Mouse (Mus musculus) heart, postnatal 0 days (tissue): ENCODE measurements around the gene Actn2. TPM values are rescaled to one million over a fixed set of nuclear protein-coding genes. Genes with fewer than 3 reads are reported as not detected.

ENCODE experiments used
- ATAC-seq: fragments of 200-750 bp; cut with Nextera tagmentation; 2 replicates; pipeline ENCODE4 v1.8.0; 2017; ENCODE audit warnings: low read depth, moderate number of reproducible peaks, moderate library complexity; ENCODE audit not compliant: insufficient read depth
- DNase-seq: peaks from one replicate; pipeline ENCODE4 v3.0.0-alpha.2; 2016; ENCODE audit warnings: low spot score
- H3K27ac ChIP-seq: fragments of 300-500 bp; sonication (generic); 2 replicates; pipeline ENCODE4 v1.5.1; 2014; ENCODE audit warnings: low read depth, mild to moderate bottlenecking
- H3K27me3 ChIP-seq: fragments of 300-500 bp; sonication (generic); 2 replicates; pipeline ENCODE4 v1.6.1; 2014; ENCODE audit warnings: low read length, mixed read lengths; ENCODE audit not compliant: control insufficient read depth, insufficient read depth
- H3K36me3 ChIP-seq: fragments of 300-500 bp; sonication (generic); replicated peaks from 2 replicates; pipeline ENCODE4 v1.6.1; 2014; ENCODE audit warnings: low read length, mixed read lengths; ENCODE audit not compliant: control insufficient read depth, insufficient read depth
- H3K4me1 ChIP-seq: fragments of 300-500 bp; sonication (generic); 2 replicates; pipeline ENCODE4 v1.6.1; 2014; ENCODE audit warnings: antibody characterized with exemption; ENCODE audit not compliant: control insufficient read depth, insufficient read depth
- H3K4me2 ChIP-seq: fragments of 300-500 bp; sonication (generic); 2 replicates; pipeline ENCODE4 v1.6.1; 2014; ENCODE audit warnings: low read depth, mild to moderate bottlenecking, low read length, moderate library complexity
- H3K4me3 ChIP-seq: fragments of 300-500 bp; sonication (generic); 2 replicates; pipeline ENCODE4 v1.5.1; 2014; ENCODE audit warnings: low read depth, low read length
- H3K9ac ChIP-seq: fragments of 300-500 bp; sonication (generic); replicated peaks from 2 replicates; pipeline ENCODE4 v1.6.1; 2014; ENCODE audit warnings: low read depth, low read length, mixed read lengths
- H3K9me3 ChIP-seq: fragments of 300-500 bp; sonication (generic); replicated peaks from 2 replicates; pipeline ENCODE4 v1.6.1; 2016; ENCODE audit warnings: low read length; ENCODE audit not compliant: control insufficient read depth
- CTCF ChIP-seq: IDR thresholded peaks from 2 replicates; pipeline ENCODE4 v1.5.1; 2016; ENCODE audit warnings: antibody characterized with exemption, control low read depth, low read depth
- EP300 ChIP-seq: IDR thresholded peaks from 2 replicates; pipeline ENCODE4 v1.6.1; 2016; ENCODE audit warnings: antibody characterized with exemption, low read depth
- WGBS: fragments of 180-500 bp; shearing (Covaris S2); extraction: QIAGEN DNeasy Blood & Tissue Kit; methylation state at CpG from one replicate; pipeline ENCODE4 v1.1.7; 2014; 5-methylcytosine and 5-hydroxymethylcytosine counted together
- polyA plus RNA-seq: library from polyadenylated mRNA; unstranded; fragments of >200 nt; fragmentation: Nextera tagmentation; extraction: Ambion mirVana; gene quantifications from 2 replicates; pipeline ENCODE4 v1.2.1, GENCODE M21; 2015
- total RNA-seq: library from RNA; depleted of rRNA; stranded (reverse); fragments of >200 nt; gene quantifications from 2 replicates; pipeline ENCODE4 v1.2.3, GENCODE M21; 2014; ENCODE audit warnings: low replicate concordance

The Actn2 gene
- total and polyA plus RNA-seq, 2 experiments from 2014 or later = 1,276 to 2,143 TPM

DNA sequence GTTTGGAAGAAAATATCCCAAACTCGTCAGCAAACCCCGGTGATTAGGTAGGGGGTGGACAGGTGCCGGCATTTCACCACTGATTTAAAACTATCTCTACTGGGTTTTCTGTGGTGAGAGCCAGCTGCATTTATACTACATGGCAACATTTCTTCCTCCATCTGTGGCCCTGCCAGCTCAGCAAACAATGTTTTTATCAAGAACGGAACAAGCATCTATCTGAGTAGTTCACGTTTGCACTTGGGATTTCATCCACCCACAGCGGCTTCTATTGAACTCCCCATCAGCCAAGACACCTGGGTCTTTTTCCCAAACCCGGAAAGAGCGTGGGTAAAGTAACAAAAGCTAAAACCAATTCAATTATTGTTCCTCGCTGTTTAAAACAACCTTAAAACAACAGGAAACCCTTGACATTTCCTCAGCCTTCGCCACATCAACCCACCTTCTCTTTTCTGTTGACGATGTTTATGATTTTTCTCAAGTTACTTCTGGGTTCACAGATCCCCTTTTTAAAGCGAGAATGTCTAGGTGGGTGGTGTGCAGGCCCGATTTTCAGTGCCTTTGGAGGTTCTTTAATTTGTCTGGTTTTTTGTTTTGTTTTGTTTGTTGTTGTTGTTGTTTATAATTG lies 8.8 kb upstream of the Actn2 start:
- Histone ChIP-seq H3K27ac (no peak overlapping the region), H3K9ac (no peak overlapping the region), H3K4me3 (no peak overlapping the region), H3K9me3 (no peaks in the 10 kb centered on the region), H3K4me2 (no peak overlapping the region), H3K4me1 (0 out of 2 replicates have a peak, but pooled peaks cover 9% of the 10 kb centered on the region), H3K36me3 (no peaks in the 10 kb centered on the region), H3K27me3 (no peaks in the 10 kb centered on the region)
- 62% methylated on average over 13 of the region's 13 CpGs for WGBS
- DNase-seq = no peak
- no peak for ATAC-seq
- TF ChIP-seq CTCF = no peak
- no peak for TF ChIP-seq EP300

GRCm38 (mm10) chr13:12346837-12347236 lies 6.3 kb upstream of the Actn2 start:
- no peaks in the 10 kb centered on the region for H3K27me3 ChIP-seq
- no peak overlapping the region for H3K9ac ChIP-seq
- TF ChIP-seq CTCF = no peak
- TF ChIP-seq EP300 = no peak
- no peaks in the 10 kb centered on the region for H3K9me3 ChIP-seq
- DNase-seq (no peak), ATAC-seq (no peak; the same call in 1 of the 2 replicates)
- 0 out of 2 replicates have a peak, but pooled peaks cover 9% of the 10 kb centered on the region for H3K4me1 ChIP-seq
- H3K4me2 ChIP-seq = no peak overlapping the region
- H3K36me3 ChIP-seq = no peaks in the 10 kb centered on the region
- H3K27ac ChIP-seq = 0 out of 2 replicates have a peak overlapping the region, but pooled peaks have one; percentile 13
- H3K4me3 ChIP-seq = no peak overlapping the region
- 37% methylated on average over 3 of the region's 3 CpGs for WGBS

DNA sequence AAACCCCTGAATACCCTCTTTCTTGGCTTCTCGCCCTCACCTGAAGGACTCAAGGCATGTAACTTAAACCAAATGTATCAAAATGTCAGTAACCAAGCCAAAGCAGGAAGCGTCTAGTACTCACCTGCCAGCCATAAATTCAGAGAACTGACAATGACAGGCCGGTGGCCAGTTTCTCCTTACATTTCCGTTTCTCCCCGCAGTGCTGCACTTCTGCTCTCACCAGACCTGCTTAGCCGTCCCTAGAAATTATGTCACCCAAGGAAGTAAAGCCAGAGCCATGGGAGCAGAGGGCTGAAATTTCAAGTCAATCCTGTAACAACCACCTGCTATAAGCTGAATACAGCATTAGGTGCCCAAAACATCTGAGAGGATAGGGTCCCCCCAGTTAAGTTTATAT lies 887 bp upstream of the Actn2 start:
- DNase-seq = no peak

GRCm38 (mm10) chr13:12339446-12339845 lies 1.1 kb downstream of the Actn2 start:
- no peak for TF ChIP-seq CTCF
- TF ChIP-seq EP300 = peak; percentile 52; the same call in 1 of the 2 replicates
- H3K9ac ChIP-seq = peak overlapping the region; percentile 84
- ATAC-seq (peak; percentile 7), DNase-seq (no peak)
- peak overlapping the region; percentile 96 for H3K27ac ChIP-seq
- no peaks in the 10 kb centered on the region for H3K36me3 ChIP-seq
- H3K4me1 ChIP-seq = peaks cover 18% of the 10 kb centered on the region; the same call in 1 of the 2 replicates
- H3K4me2 ChIP-seq = peak overlapping the region; percentile 60
- peak overlapping the region; percentile 66 for H3K4me3 ChIP-seq
- no peaks in the 10 kb centered on the region for H3K9me3 ChIP-seq
- H3K27me3 ChIP-seq = no peaks in the 10 kb centered on the region

More for the DNA sequence above, 887 bp upstream of the Actn2 start:
- ATAC-seq = no peak
- no peaks in the 10 kb centered on the region for H3K9me3 ChIP-seq
- H3K4me1 ChIP-seq = 0 out of 2 replicates have a peak, but pooled peaks cover 10% of the 10 kb centered on the region
- H3K9ac ChIP-seq = no peak overlapping the region
- H3K27me3 ChIP-seq = no peaks in the 10 kb centered on the region
- WGBS = 50% methylated on average over 6 of the region's 6 CpGs
- TF ChIP-seq EP300 (no peak), CTCF (no peak)
- H3K27ac ChIP-seq = no peak overlapping the region
- H3K36me3 ChIP-seq = no peaks in the 10 kb centered on the region
- H3K4me3 ChIP-seq = no peak overlapping the region
- H3K4me2 ChIP-seq = peak overlapping the region; percentile 60; the same call in 1 of the 2 replicates

GRCm38 (mm10) chr13:12337752-12338151 lies 2.8 kb downstream of the Actn2 start:
- WGBS = 45% methylated on average over 7 of the region's 7 CpGs
- H3K4me2 ChIP-seq = peak overlapping the region; percentile 69
- H3K4me3 ChIP-seq = peak overlapping the region; percentile 66
- peak overlapping the region; percentile 66 for H3K9ac ChIP-seq
- no peaks in the 10 kb centered on the region for H3K36me3 ChIP-seq
- peak; percentile 81 for ATAC-seq
- TF ChIP-seq EP300 = peak; percentile 96
- TF ChIP-seq CTCF = no peak
- H3K27me3 ChIP-seq = no peaks in the 10 kb centered on the region
- H3K27ac ChIP-seq = peak overlapping the region; percentile 96
- DNase-seq = peak; percentile 96
- peaks cover 24% of the 10 kb centered on the region; the same call in 1 of the 2 replicates for H3K4me1 ChIP-seq
- H3K9me3 ChIP-seq = no peaks in the 10 kb centered on the region

- Histone ChIP-seq H3K9me3 (no peaks in the 10 kb centered on the region), H3K4me1 (peaks cover 29% of the 10 kb centered on the region; the same call in 1 of the 2 replicates), H3K4me3 (peak overlapping the region; percentile 35), H3K9ac (peak overlapping the region; percentile 54), H3K4me2 (peak overlapping the region; percentile 67), H3K27ac (peak overlapping the region; percentile 72), H3K36me3 (no peaks in the 10 kb centered on the region; the same call in 1 of the 2 replicates), H3K27me3 (no peaks in the 10 kb centered on the region)
- ATAC-seq (no peak), DNase-seq (no peak)
- 29% methylated on average over 12 of the region's 12 CpGs for WGBS
- TF ChIP-seq CTCF (no peak), EP300 (no peak)
Measured at GRCm38 (mm10) chr13:12334016-12334415, 6.5 kb downstream of the Actn2 start.
